Mouse (Mus musculus) v-Abl transformed pro-B cells (cell line): ENCODE measurements around the gene Snap91.

Experiments used
- in situ Hi-C, 2 experiments: fragments of 400-800 bp; cut with MboI; formaldehyde crosslinking; loops; one replicate each; pipeline ENCODE4 v1.15.1; 2025; ENCODE audit not compliant: unreplicated experiment in 2 of 2

Snap91 gene

GRCm38 (mm10) chr9:86880113-86880972, at the start of gene Snap91:
TSS of gene Snap91 (minus strand) at chr9:86880654.
- in situ Hi-C loops = no loop called here

GRCm38 (mm10) chr9:86926519-86926918, 46.1 kb upstream of the Snap91 start:
- in situ Hi-C loops = no loop called here

- in situ Hi-C loops = no loop called here
These were observed 45.2 kb upstream of the Snap91 start for GRCm38 (mm10) chr9:86925688-86926087.

GRCm38 (mm10) chr9:86922430-86922829, 42.0 kb upstream of the Snap91 start:
- in situ Hi-C loops = no loop called here

- in situ Hi-C loops = no loop called here
These were observed 36.1 kb upstream of the Snap91 start for GRCm38 (mm10) chr9:86916543-86916942.

- in situ Hi-C loops = no loop called here
These were observed 19.2 kb upstream of the Snap91 start for GRCm38 (mm10) chr9:86899502-86900199.

- in situ Hi-C loops = no loop called here
These were observed 990 bp downstream of the Snap91 start for GRCm38 (mm10) chr9:86879216-86880112.

GRCm38 (mm10) chr9:86878716-86879115, 1.7 kb downstream of the Snap91 start:
- in situ Hi-C loops = no loop called here

GRCm38 (mm10) chr9:86873681-86874080, 6.8 kb downstream of the Snap91 start:
- in situ Hi-C loops = no loop called here

- in situ Hi-C loops = no loop called here
These were observed 10.7 kb downstream of the Snap91 start for GRCm38 (mm10) chr9:86869586-86870338.

- in situ Hi-C loops = no loop called here
These were observed 22.4 kb downstream of the Snap91 start for GRCm38 (mm10) chr9:86858101-86858500.

- in situ Hi-C loops = no loop called here
These were observed 22.8 kb downstream of the Snap91 start for GRCm38 (mm10) chr9:86857626-86858025.

GRCm38 (mm10) chr9:86852861-86853260, 27.6 kb downstream of the Snap91 start:
- in situ Hi-C loops = no loop called here

- in situ Hi-C loops = no loop called here
These were observed 28.8 kb downstream of the Snap91 start for GRCm38 (mm10) chr9:86851689-86852088.

- in situ Hi-C loops = no loop called here
These were observed 29.8 kb downstream of the Snap91 start for GRCm38 (mm10) chr9:86850452-86851207.

GRCm38 (mm10) chr9:86843747-86844353, 36.6 kb downstream of the Snap91 start:
- in situ Hi-C loops = no loop called here

GRCm38 (mm10) chr9:86829792-86830191, 50.7 kb downstream of the Snap91 start:
- in situ Hi-C loops = no loop called here

- in situ Hi-C loops = no loop called here
These were observed 51.4 kb downstream of the Snap91 start for GRCm38 (mm10) chr9:86829034-86829433.

GRCm38 (mm10) chr9:86819366-86819765, 61.1 kb downstream of the Snap91 start:
- in situ Hi-C loops = no loop called here
